Mouse (Mus musculus) olfactory bulb, adult 2 months (tissue): Measurements from ENCODE around the gene Pcgf2.

Experiments used
- CTCF ChIP-seq: fragments of 200-500 bp; IDR thresholded peaks from 2 replicates; pipeline ENCODE4 v1.5.1; 2012; ENCODE audit warnings: low read depth, mild to moderate bottlenecking, low read length, moderate library complexity; ENCODE audit not compliant: insufficient read depth
- POLR2A ChIP-seq: fragments of 200-500 bp; IDR thresholded peaks from 2 replicates; pipeline ENCODE4 v1.6.1; 2012; ENCODE audit warnings: mild to moderate bottlenecking, low read depth, low read length, moderate library complexity; ENCODE audit not compliant: insufficient read depth

GRCm38 (mm10) chr11:97663528-97664338 is 36.6 kb downstream of the Pcgf2 start:
- TF ChIP-seq CTCF: no peak
- no peak for TF ChIP-seq POLR2A
